Mouse (Mus musculus): ENCODE results near the gene Tlx2. TPM values are rescaled to one million over a fixed set of nuclear protein-coding genes. Genes with fewer than 3 reads are reported as not detected.
A peak's percentile ranks its signal among the peaks of the same experiment; 100 is the strongest.

The Tlx2 gene
- polyA plus RNA-seq, 1 experiment from 2014 or later, result not detected

- peak; percentile 95 for DNase-seq (ENCODE audit: low spot score)
- H3K9ac ChIP-seq (ENCODE audit: low read length), result peak within 1 kb of the TSS; percentile 85
- no peaks in the 10 kb centered on the region; the same call in none of the 2 replicates for H3K36me3 ChIP-seq (ENCODE audit: control insufficient read depth, insufficient read depth, low read length)
- peak within 1 kb of the TSS; percentile 96 for H3K4me2 ChIP-seq (ENCODE audit: low read depth, low read length, severe bottlenecking)
- peaks cover 10% of the 10 kb centered on the region; the same call in 1 of the 2 replicates for H3K4me1 ChIP-seq (replicated peaks; ENCODE audit: control insufficient read depth, insufficient read depth, low read length)
- H3K9me3 ChIP-seq (ENCODE audit: control insufficient read depth, low read length), result no peaks in the 10 kb centered on the region
- WGBS, result 1% methylated on average over 56 of the region's 58 CpGs
- peak within 1 kb of the TSS; percentile 44 for H3K27ac ChIP-seq (ENCODE audit: low read depth, low read length)
- peak within 1 kb of the TSS; percentile 87 for H3K4me3 ChIP-seq (ENCODE audit: low read depth, low read length)
- ATAC-seq (replicated peaks; ENCODE audit: low FRiP score), result peak; percentile 89
- no peaks in the 10 kb centered on the region for H3K27me3 ChIP-seq (ENCODE audit: control insufficient read depth, insufficient read depth, low read length)
These were observed 45.0 kb upstream of the Tlx2 start, which contains the start of gene Mogs for GRCm38 (mm10) chr6:83115011-83115671. Gene Mogs (plus strand): TSS chr6:83115496.

- Histone ChIP-seq H3K27me3 (ENCODE audit: control insufficient read depth, insufficient read depth, low read length) (no peaks in the 10 kb centered on the region), H3K27ac (ENCODE audit: low read depth, low read length) (no peak overlapping the region), H3K4me2 (ENCODE audit: low read depth, low read length, severe bottlenecking) (no peak overlapping the region), H3K36me3 (ENCODE audit: control insufficient read depth, insufficient read depth, low read length) (no peaks in the 10 kb centered on the region), H3K4me3 (ENCODE audit: low read depth, low read length) (no peak overlapping the region), H3K9me3 (ENCODE audit: control insufficient read depth, low read length) (no peaks in the 10 kb centered on the region), H3K4me1 (replicated peaks; ENCODE audit: control insufficient read depth, insufficient read depth, low read length) (peaks cover 20% of the 10 kb centered on the region), H3K9ac (ENCODE audit: low read length) (no peak overlapping the region)
- ATAC-seq (replicated peaks; ENCODE audit: low FRiP score) (no peak), DNase-seq (ENCODE audit: low spot score) (no peak)
- 90% methylated on average over 4 of the region's 4 CpGs for WGBS
These were observed 41.5 kb upstream of the Tlx2 start for GRCm38 (mm10) chr6:83111510-83112136.

GRCm38 (mm10) chr6:83108762-83109668, 38.9 kb upstream of the Tlx2 start, which contains the start of gene Mrpl53:
Gene Mrpl53 (plus strand): TSS chr6:83109040.
- Histone ChIP-seq H3K4me2 (ENCODE audit: low read depth, low read length, severe bottlenecking) (peak within 1 kb of the TSS; percentile 85), H3K27me3 (ENCODE audit: control insufficient read depth, insufficient read depth, low read length) (no peaks in the 10 kb centered on the region), H3K9ac (ENCODE audit: low read length) (peak within 1 kb of the TSS; percentile 83), H3K36me3 (ENCODE audit: control insufficient read depth, insufficient read depth, low read length) (no peaks in the 10 kb centered on the region), H3K9me3 (ENCODE audit: control insufficient read depth, low read length) (no peaks in the 10 kb centered on the region), H3K4me1 (replicated peaks; ENCODE audit: control insufficient read depth, insufficient read depth, low read length) (peaks cover 15% of the 10 kb centered on the region), H3K4me3 (ENCODE audit: low read depth, low read length) (peak within 1 kb of the TSS; percentile 76), H3K27ac (ENCODE audit: low read depth, low read length) (peak within 1 kb of the TSS; percentile 70)
- under 1% methylated on average over 76 of the region's 76 CpGs for WGBS
- peak; percentile 88 for ATAC-seq (replicated peaks; ENCODE audit: low FRiP score)
- peak; percentile 87 for DNase-seq (ENCODE audit: low spot score)

GRCm38 (mm10) chr6:83107566-83108400, 37.7 kb upstream of the Tlx2 start:
- Histone ChIP-seq H3K9ac (ENCODE audit: low read length) (peak overlapping the region; percentile 83), H3K4me2 (ENCODE audit: low read depth, low read length, severe bottlenecking) (peak overlapping the region; percentile 85), H3K27me3 (ENCODE audit: control insufficient read depth, insufficient read depth, low read length) (peaks cover 2% of the 10 kb centered on the region; the same call in 1 of the 2 replicates), H3K36me3 (ENCODE audit: control insufficient read depth, insufficient read depth, low read length) (no peaks in the 10 kb centered on the region), H3K27ac (ENCODE audit: low read depth, low read length) (no peak overlapping the region), H3K4me3 (ENCODE audit: low read depth, low read length) (peak overlapping the region; percentile 76), H3K9me3 (ENCODE audit: control insufficient read depth, low read length) (no peaks in the 10 kb centered on the region), H3K4me1 (replicated peaks; ENCODE audit: control insufficient read depth, insufficient read depth, low read length) (peaks cover 19% of the 10 kb centered on the region)
- DNase-seq (ENCODE audit: low spot score) (peak; percentile 92), ATAC-seq (replicated peaks; ENCODE audit: low FRiP score) (peak; percentile 66)
- WGBS, result 34% methylated on average over 13 of the region's 13 CpGs

GRCm38 (mm10) chr6:83104158-83104557, 34.1 kb upstream of the Tlx2 start:
- ATAC-seq (replicated peaks; ENCODE audit: low FRiP score) (no peak), DNase-seq (ENCODE audit: low spot score) (no peak)
- Histone ChIP-seq H3K27ac (ENCODE audit: low read depth, low read length) (no peak overlapping the region), H3K9me3 (ENCODE audit: control insufficient read depth, low read length) (no peaks in the 10 kb centered on the region), H3K4me1 (replicated peaks; ENCODE audit: control insufficient read depth, insufficient read depth, low read length) (peaks cover 19% of the 10 kb centered on the region), H3K9ac (ENCODE audit: low read length) (no peak overlapping the region), H3K27me3 (ENCODE audit: control insufficient read depth, insufficient read depth, low read length) (peaks cover 2% of the 10 kb centered on the region; the same call in 1 of the 2 replicates), H3K4me2 (ENCODE audit: low read depth, low read length, severe bottlenecking) (no peak overlapping the region), H3K4me3 (ENCODE audit: low read depth, low read length) (no peak overlapping the region), H3K36me3 (ENCODE audit: control insufficient read depth, insufficient read depth, low read length) (no peaks in the 10 kb centered on the region)
- WGBS, result 74% methylated on average over 4 of the region's 4 CpGs

GRCm38 (mm10) chr6:83103130-83103650, 33.1 kb upstream of the Tlx2 start:
- Histone ChIP-seq H3K4me3 (ENCODE audit: low read depth, low read length) (no peak overlapping the region), H3K36me3 (ENCODE audit: control insufficient read depth, insufficient read depth, low read length) (no peaks in the 10 kb centered on the region)

GRCm38 (mm10) chr6:83101688-83102556, 31.8 kb upstream of the Tlx2 start:
- H3K4me3 ChIP-seq (ENCODE audit: low read depth, low read length), result peak overlapping the region; percentile 72
- peak overlapping the region; percentile 90 for H3K4me2 ChIP-seq (ENCODE audit: low read depth, low read length, severe bottlenecking)
- peak overlapping the region; percentile 26 for H3K27ac ChIP-seq (ENCODE audit: low read depth, low read length)
- no peaks in the 10 kb centered on the region for H3K9me3 ChIP-seq (ENCODE audit: control insufficient read depth, low read length)
- DNase-seq (ENCODE audit: low spot score) (peak; percentile 84), ATAC-seq (replicated peaks; ENCODE audit: low FRiP score) (peak; percentile 76)
- peak overlapping the region; percentile 77 for H3K9ac ChIP-seq (ENCODE audit: low read length)
- H3K36me3 ChIP-seq (ENCODE audit: control insufficient read depth, insufficient read depth, low read length), result no peaks in the 10 kb centered on the region
- H3K4me1 ChIP-seq (replicated peaks; ENCODE audit: control insufficient read depth, insufficient read depth, low read length), result peaks cover 9% of the 10 kb centered on the region; the same call in 1 of the 2 replicates
- WGBS, result under 1% methylated on average over 73 of the region's 74 CpGs
- peaks cover 2% of the 10 kb centered on the region; the same call in 1 of the 2 replicates for H3K27me3 ChIP-seq (ENCODE audit: control insufficient read depth, insufficient read depth, low read length)

More at GRCm38 (mm10) chr6:83103130-83103650, 33.1 kb upstream of the Tlx2 start:
- H3K27me3 ChIP-seq (ENCODE audit: control insufficient read depth, insufficient read depth, low read length), result peaks cover 2% of the 10 kb centered on the region; the same call in 1 of the 2 replicates
- H3K9me3 ChIP-seq (ENCODE audit: control insufficient read depth, low read length), result no peaks in the 10 kb centered on the region
- peak; percentile 58 for DNase-seq (ENCODE audit: low spot score)
- no peak overlapping the region for H3K27ac ChIP-seq (ENCODE audit: low read depth, low read length)
- no peak overlapping the region for H3K4me2 ChIP-seq (ENCODE audit: low read depth, low read length, severe bottlenecking)
- ATAC-seq (replicated peaks; ENCODE audit: low FRiP score), result no peak
- H3K4me1 ChIP-seq (replicated peaks; ENCODE audit: control insufficient read depth, insufficient read depth, low read length), result peaks cover 14% of the 10 kb centered on the region
- 38% methylated on average over 11 of the region's 11 CpGs for WGBS
- H3K9ac ChIP-seq (ENCODE audit: low read length), result no peak overlapping the region; the same call in 1 of the 2 replicates

All from forebrain, embryonic 11.5 days (tissue).